Mouse (Mus musculus): ENCODE measurements around the gene Ddx17.

DNA sequence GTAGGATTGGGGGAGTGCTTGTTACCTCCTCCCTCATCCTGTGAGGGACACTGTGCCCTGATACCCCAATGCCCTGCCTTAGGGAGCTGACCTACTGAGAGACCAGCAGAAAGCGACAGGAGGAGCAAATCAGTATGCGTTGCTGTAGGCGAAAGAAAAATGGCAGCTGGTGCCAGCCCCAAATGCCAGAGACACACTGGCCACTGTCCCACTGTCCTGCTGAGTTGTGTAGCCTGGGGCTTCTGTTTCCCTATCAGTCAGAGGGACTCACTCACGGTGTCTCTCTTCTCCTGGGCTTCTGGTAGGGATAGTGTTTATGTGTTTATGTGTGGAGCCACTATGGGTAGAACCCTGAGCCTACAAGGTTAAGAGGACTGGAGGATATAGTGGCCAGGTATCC lies 28.8 kb downstream of the Ddx17 start:
- TF ChIP-seq CTCF (IDR thresholded peaks at IDR 0.05; ENCODE audit: borderline replicate concordance, insufficient read depth, low read length) (no peak), POLR2A (IDR thresholded peaks at IDR 0.05; ENCODE audit: low read depth, low read length) (no peak)
